Mouse (Mus musculus) myocyte (in vitro differentiated cells): ENCODE measurements around the gene Chn1. TPM values are rescaled to one million over a fixed set of nuclear protein-coding genes. Genes with fewer than 3 reads are reported as not detected.

Experiments used
- H3K27me3 ChIP-seq: one replicate; pipeline ENCODE4 v1.6.1; 2011; ENCODE audit not compliant: control insufficient read depth, insufficient read depth, insufficient read length
- H3K36me3 ChIP-seq: one replicate; pipeline ENCODE4 v1.6.1; 2011; ENCODE audit not compliant: control insufficient read depth, insufficient read depth
- H3K4me2 ChIP-seq: one replicate; pipeline ENCODE4 v1.6.1; 2011; ENCODE audit warnings: low read depth, control low read depth
- H3K4me3 ChIP-seq: one replicate; pipeline ENCODE4 v1.5.1; 2011; ENCODE audit warnings: mild to moderate bottlenecking, control low read depth, moderate library complexity
- H3K79me2 ChIP-seq: one replicate; pipeline ENCODE4 v1.6.1; 2011; ENCODE audit not compliant: control insufficient read depth, insufficient read depth
- H3ac ChIP-seq: one replicate; pipeline ENCODE4 v1.6.1; 2011; ENCODE audit not compliant: control insufficient read depth, insufficient read length
- CEBPB ChIP-seq: IDR thresholded peaks from 2 replicates; pipeline ENCODE4 v1.6.1; 2011; ENCODE audit warnings: mild to moderate bottlenecking, moderate library complexity; ENCODE audit not compliant: poor library complexity, insufficient read depth, severe bottlenecking
- E2F4 ChIP-seq: IDR thresholded peaks from one replicate; pipeline ENCODE4 v1.6.1; 2011; ENCODE audit warnings: mild to moderate bottlenecking, control low read depth, moderate library complexity; ENCODE audit not compliant: insufficient read depth
- MAX ChIP-seq: IDR thresholded peaks from one replicate; pipeline ENCODE4 v1.6.1; 2011; ENCODE audit warnings: low read depth, mild to moderate bottlenecking, control low read depth
- MYOD1 ChIP-seq, 3 experiments: IDR thresholded peaks; one replicate each; pipeline ENCODE4 v1.6.1; 2011; ENCODE audit warnings: control low read depth in 2 of 3, low read depth in 2 of 3, mild to moderate bottlenecking in 2 of 3, moderate library complexity in 1 of 3; ENCODE audit not compliant: insufficient read length in 2 of 3, control insufficient read depth in 1 of 3
- MYOG ChIP-seq, 3 experiments: IDR thresholded peaks; one replicate each; pipeline ENCODE4 v1.6.1; 2011; ENCODE audit warnings: control low read depth in 2 of 3, low read depth in 2 of 3, mild to moderate bottlenecking in 2 of 3; ENCODE audit not compliant: insufficient read length in 2 of 3, control insufficient read depth in 1 of 3, insufficient read depth in 1 of 3
- POLR2A ChIP-seq: IDR thresholded peaks from one replicate; pipeline ENCODE4 v1.6.1; 2011; ENCODE audit warnings: low read depth, mild to moderate bottlenecking, control low read depth, moderate library complexity; ENCODE audit not compliant: insufficient read length
- POLR2AphosphoS2 ChIP-seq: IDR thresholded peaks from one replicate; pipeline ENCODE4 v1.6.1; 2011; ENCODE audit warnings: low read depth, control low read depth; ENCODE audit not compliant: insufficient read length
- REST ChIP-seq: IDR thresholded peaks from one replicate; pipeline ENCODE4 v1.6.1; 2011; ENCODE audit warnings: mild to moderate bottlenecking, control low read depth, moderate library complexity; ENCODE audit not compliant: insufficient read depth, insufficient read length
- SRF ChIP-seq: IDR thresholded peaks from one replicate; pipeline ENCODE4 v1.6.1; 2011; ENCODE audit warnings: low read depth; ENCODE audit not compliant: control insufficient read depth, insufficient read length
- TCF12 ChIP-seq: IDR thresholded peaks from one replicate; pipeline ENCODE4 v1.6.1; 2011; ENCODE audit warnings: mild to moderate bottlenecking, control low read depth; ENCODE audit not compliant: poor library complexity, insufficient read depth, severe bottlenecking
- TCF3 ChIP-seq: IDR thresholded peaks from one replicate; pipeline ENCODE4 v1.6.1; 2011; ENCODE audit warnings: low read depth, control low read depth; ENCODE audit not compliant: insufficient read length
- USF1 ChIP-seq: IDR thresholded peaks from one replicate; pipeline ENCODE4 v1.6.1; 2011; ENCODE audit warnings: low read depth, mild to moderate bottlenecking, control low read depth, moderate library complexity
- polyA plus RNA-seq: library from polyadenylated mRNA; unstranded; fragments of >200 nt; fragmentation: generic; extraction: Trizol; gene quantifications from one replicate; pipeline ENCODE4 v1.2.1, GENCODE M21; 2012; ENCODE audit warnings: missing spikeins

The Chn1 gene
- polyA plus RNA-seq, 1 experiment, result 27.2 TPM

GRCm38 (mm10) chr2:73745647-73746374, 29.3 kb downstream of the Chn1 start:
- Histone ChIP-seq H3K27me3 (no peaks in the 10 kb centered on the region), H3ac (no peak overlapping the region), H3K4me3 (no peak overlapping the region), H3K79me2 (peaks cover 5% of the 10 kb centered on the region), H3K36me3 (no peaks in the 10 kb centered on the region), H3K4me2 (no peak overlapping the region)
- no peak for TF ChIP-seq MAX
- TF ChIP-seq E2F4, result no peak
- TF ChIP-seq POLR2AphosphoS2, result no peak
- TF ChIP-seq CEBPB, result no peak
- no peak for TF ChIP-seq USF1
- no peak for TF ChIP-seq MYOG (IDR thresholded peaks at IDR 0.05; ENCODE audit: control insufficient read depth in 1 of 3, insufficient read depth in 1 of 3, insufficient read length in 2 of 3, low read depth in 2 of 3)
- TF ChIP-seq TCF12, result no peak
- TF ChIP-seq REST, result no peak
- TF ChIP-seq POLR2A, result no peak
- no peak for TF ChIP-seq SRF
- no peak for TF ChIP-seq MYOD1 (IDR thresholded peaks at IDR 0.05; ENCODE audit: control insufficient read depth in 1 of 3, insufficient read length in 2 of 3, low read depth in 2 of 3)
- TF ChIP-seq TCF3, result no peak

GRCm38 (mm10) chr2:73741286-73741685, 33.9 kb downstream of the Chn1 start:
- no peaks in the 10 kb centered on the region for H3K27me3 ChIP-seq

GRCm38 (mm10) chr2:73727868-73728267, 47.3 kb downstream of the Chn1 start:
- Histone ChIP-seq H3ac (no peak overlapping the region), H3K79me2 (peaks cover 18% of the 10 kb centered on the region), H3K36me3 (no peaks in the 10 kb centered on the region), H3K27me3 (no peaks in the 10 kb centered on the region), H3K4me2 (peak overlapping the region; percentile 26), H3K4me3 (no peak overlapping the region)
- TF ChIP-seq MYOD1 (IDR thresholded peaks at IDR 0.05; ENCODE audit: control insufficient read depth in 1 of 3, insufficient read length in 2 of 3, low read depth in 2 of 3) (no peak), POLR2AphosphoS2 (no peak), POLR2A (no peak), MAX (no peak), CEBPB (no peak), USF1 (no peak), E2F4 (no peak), TCF12 (no peak), REST (no peak), SRF (no peak), TCF3 (no peak), MYOG (IDR thresholded peaks at IDR 0.05; ENCODE audit: control insufficient read depth in 1 of 3, insufficient read depth in 1 of 3, insufficient read length in 2 of 3, low read depth in 2 of 3) (no peak)

More at GRCm38 (mm10) chr2:73741286-73741685, 33.9 kb downstream of the Chn1 start:
- Histone ChIP-seq H3K4me2 (no peak overlapping the region), H3ac (no peak overlapping the region), H3K79me2 (peaks cover 5% of the 10 kb centered on the region), H3K36me3 (no peaks in the 10 kb centered on the region), H3K4me3 (no peak overlapping the region)
- TF ChIP-seq TCF3 (no peak), CEBPB (0 out of 2 replicates have a peak, but pooled peaks have one; percentile 11)

GRCm38 (mm10) chr2:73724934-73725333, 50.2 kb downstream of the Chn1 start:
- Histone ChIP-seq H3K4me3 (no peak overlapping the region), H3K4me2 (no peak overlapping the region), H3ac (no peak overlapping the region), H3K36me3 (no peaks in the 10 kb centered on the region), H3K79me2 (peaks cover 19% of the 10 kb centered on the region), H3K27me3 (no peaks in the 10 kb centered on the region)
- TF ChIP-seq POLR2A (no peak), TCF12 (peak; percentile 46), TCF3 (peak; percentile 73), MYOD1 (IDR thresholded peaks at IDR 0.05; ENCODE audit: control insufficient read depth in 1 of 3, insufficient read length in 2 of 3, low read depth in 2 of 3) (peak in 2 of 3 experiments; percentile 90 to 91), REST (no peak), MYOG (IDR thresholded peaks at IDR 0.05; ENCODE audit: control insufficient read depth in 1 of 3, insufficient read depth in 1 of 3, insufficient read length in 2 of 3, low read depth in 2 of 3) (peak; percentile 37 to 91 (median 55))

GRCm38 (mm10) chr2:73721821-73722220, 53.3 kb downstream of the Chn1 start:
- peak overlapping the region; percentile 53 for H3K4me2 ChIP-seq

More at GRCm38 (mm10) chr2:73721821-73722220, 53.3 kb downstream of the Chn1 start:
- Histone ChIP-seq H3K4me3 (no peak overlapping the region), H3ac (no peak overlapping the region), H3K36me3 (no peaks in the 10 kb centered on the region), H3K79me2 (peaks cover 19% of the 10 kb centered on the region), H3K27me3 (no peaks in the 10 kb centered on the region)
- peak in 2 of 3 experiments; percentile 18 to 37 for TF ChIP-seq MYOD1 (IDR thresholded peaks at IDR 0.05; ENCODE audit: control insufficient read depth in 1 of 3, insufficient read length in 2 of 3, low read depth in 2 of 3)
- no peak for TF ChIP-seq E2F4
